Mouse (Mus musculus) thymus, postnatal 10 days (tissue): ENCODE results near the gene Wfikkn2.

Experiments
- DNase-seq, 2 experiments: peaks; one replicate each; pipeline ENCODE4 v3.0.0; 2021; ENCODE audit warnings: low spot score in 2 of 2

Wfikkn2 gene

GRCm38 (mm10) chr11:94225985-94226384 is 19.8 kb downstream of the Wfikkn2 start:
- DNase-seq, result peak in 1 of 2 experiments; percentile 34

DNA sequence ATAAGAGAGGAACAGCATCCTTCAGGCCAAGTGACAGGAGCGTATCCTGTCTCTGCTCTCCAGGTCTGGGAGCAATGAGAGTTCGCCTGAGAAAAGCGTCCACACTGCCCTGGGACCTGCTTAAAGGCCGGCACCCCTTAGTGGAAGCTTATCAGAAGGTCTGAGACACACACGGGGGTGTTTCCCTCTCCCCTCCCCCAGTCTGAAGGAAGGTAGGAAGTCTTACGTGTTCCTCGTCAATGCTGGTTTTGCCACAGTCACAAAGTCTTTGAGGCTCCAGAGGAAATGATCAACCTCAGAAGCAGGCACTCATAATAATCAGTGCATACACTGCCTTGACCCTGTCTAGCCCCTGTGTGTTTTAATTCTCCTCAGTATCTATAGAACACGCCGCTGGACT is 22.3 kb downstream of the Wfikkn2 start:
- no peak for DNase-seq

DNA sequence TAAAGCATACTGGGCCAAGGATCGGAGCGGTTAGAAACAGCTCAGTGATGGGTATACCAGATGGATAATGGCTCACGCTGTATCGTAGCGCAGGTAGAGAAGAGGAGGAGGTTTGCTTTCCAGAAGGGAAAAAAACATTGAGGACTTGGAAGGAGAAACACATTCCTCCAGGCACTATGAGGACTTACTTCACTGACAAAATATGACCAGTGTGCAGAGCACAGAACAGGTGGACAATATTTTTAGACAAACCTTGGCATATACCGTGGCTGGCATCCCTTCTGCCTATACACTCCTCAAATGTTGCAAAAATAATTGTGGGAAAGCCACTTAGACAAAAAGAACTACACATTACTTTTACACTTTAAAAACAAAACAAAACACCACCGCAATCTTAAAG is 24.5 kb downstream of the Wfikkn2 start:
- DNase-seq, result no peak

DNA sequence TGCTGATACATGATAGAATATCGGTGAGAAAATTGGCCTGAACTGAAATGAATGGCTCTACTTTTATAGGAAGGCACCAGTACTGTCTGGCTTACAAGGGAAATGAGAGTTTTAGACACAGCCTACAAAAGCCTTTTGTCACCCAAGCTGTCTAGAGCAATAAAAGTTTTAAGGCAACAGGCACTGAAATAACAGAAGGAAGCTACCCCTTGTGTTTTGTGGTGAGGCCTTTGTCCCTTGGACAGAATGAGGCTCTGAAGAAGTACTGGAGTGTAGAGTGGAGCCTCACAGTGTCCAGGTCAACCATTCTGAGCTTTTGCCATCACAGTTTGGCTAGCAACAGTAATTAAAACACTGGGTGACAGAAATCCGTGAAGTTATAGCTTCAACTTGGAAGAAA is 29.6 kb downstream of the Wfikkn2 start:
- no peak for DNase-seq

- no peak for DNase-seq
Measured at GRCm38 (mm10) chr11:94215581-94215980, 30.2 kb downstream of the Wfikkn2 start.

GRCm38 (mm10) chr11:94213735-94214594 is 31.8 kb downstream of the Wfikkn2 start:
- DNase-seq, result no peak

GRCm38 (mm10) chr11:94212997-94213396 is 32.8 kb downstream of the Wfikkn2 start:
- DNase-seq, result no peak

GRCm38 (mm10) chr11:94212489-94212836 is 33.3 kb downstream of the Wfikkn2 start:
- DNase-seq, result no peak

DNA sequence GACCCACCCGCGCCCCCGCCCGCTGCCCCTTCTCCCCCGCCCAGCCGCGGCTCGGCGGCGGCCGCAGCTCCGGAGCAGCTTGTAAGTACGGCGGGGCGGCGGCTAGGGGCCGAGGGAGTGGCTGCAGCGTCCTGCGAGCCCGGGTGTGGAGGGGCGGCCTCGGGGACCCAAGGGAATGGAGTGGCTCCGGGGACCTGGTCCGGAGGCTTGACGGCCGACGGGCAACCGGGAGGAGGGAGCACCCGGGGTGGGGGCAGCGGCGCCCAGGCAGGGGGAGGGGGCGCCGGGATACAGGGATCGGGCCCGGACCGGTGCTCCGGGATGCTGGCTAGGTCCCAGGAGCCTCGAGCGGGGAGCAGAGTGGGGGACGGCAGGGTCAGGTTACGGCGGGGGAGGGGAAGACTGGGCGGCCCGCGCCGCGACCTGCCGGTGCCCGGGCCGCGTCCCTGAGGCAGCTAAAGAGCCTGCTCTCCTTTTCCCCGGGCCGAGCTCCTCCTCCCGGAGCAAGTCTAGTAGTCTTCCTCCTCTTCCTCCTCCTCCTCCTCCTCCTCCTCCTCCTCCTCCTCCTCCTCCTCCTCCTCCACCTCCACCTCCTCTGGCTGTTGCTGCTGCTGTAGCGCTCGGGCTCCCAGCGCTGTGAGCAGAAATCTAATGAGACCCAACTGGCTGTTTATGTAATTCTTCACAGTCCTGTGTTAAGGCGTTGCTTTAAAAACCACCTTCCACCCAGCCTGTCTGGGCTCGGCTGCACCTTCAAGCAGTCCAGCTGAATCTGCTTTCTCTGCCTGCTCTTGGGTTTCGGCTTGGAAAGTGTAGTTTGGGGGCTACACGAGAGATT is 33.9 kb downstream of the Wfikkn2 start:
- DNase-seq, result peak; percentile 56 to 68

- DNase-seq, result peak; percentile 97 to 99
Measured at GRCm38 (mm10) chr11:94211124-94211603, 34.6 kb downstream of the Wfikkn2 start, which contains the start of gene Tob1. TSS of gene Tob1 (plus strand) at chr11:94211454.

GRCm38 (mm10) chr11:94210191-94211086 is 35.4 kb downstream of the Wfikkn2 start:
- peak; percentile 74 to 86 for DNase-seq

DNA sequence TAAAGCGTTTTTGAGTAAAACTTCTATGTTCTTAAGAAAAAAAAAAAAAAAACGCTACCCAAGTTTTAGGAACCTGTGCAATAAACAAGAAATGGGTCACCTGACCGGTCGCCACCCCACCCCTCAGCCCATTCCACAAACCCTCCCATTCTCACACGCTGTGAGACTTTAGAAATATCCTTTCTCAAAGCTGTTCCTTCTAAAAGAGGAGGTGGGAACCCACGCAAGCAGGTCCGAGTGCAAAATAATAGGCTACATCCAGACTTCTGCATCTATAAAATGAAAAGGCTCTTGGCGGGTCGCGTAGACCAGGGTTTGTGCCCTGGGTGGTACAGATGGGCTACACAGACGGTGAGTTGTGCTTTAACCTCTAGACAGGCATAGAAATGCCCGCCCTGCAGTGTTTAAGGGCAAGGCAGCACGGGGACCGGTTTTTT is 36.1 kb downstream of the Wfikkn2 start:
- DNase-seq, result no peak

DNA sequence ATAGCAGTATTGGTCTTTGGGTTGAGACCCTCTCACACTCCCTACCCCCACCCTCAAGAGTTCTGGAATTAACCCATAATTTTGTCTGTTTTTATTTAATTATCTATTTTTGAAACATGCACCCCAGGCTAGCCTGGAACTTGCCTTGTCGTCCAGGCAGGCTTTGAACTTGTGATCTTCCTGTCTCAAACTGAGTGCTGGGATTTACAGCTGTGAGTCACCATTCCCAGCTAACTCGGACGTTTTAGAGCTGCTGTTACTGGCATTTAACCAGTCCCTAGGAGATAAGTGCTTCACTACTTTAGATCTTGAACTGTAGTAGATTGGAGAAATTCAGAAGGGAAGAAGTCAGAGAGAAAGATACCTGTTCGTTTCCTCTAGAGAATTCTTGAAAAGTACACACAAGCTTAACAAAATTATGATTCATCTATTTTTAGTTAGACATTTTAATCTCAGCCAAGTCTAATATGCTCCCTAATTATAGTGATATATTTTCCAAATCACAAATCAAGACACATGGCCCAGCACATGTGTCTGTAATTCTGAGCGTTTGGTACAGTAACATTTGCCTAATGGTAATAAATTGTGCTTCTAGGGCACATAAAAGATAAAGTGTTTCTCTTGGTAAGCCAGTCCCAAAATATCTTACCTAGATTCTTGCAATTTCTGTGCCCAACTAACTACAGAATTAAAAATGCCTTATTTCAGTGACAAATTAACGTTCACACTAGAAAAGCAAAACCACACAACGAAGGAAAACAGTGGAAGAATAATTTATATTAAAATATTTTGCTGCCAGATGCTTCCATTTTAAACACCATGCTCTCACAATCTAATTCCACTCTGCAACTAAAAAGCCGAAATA is 36.8 kb downstream of the Wfikkn2 start:
- no peak for DNase-seq

GRCm38 (mm10) chr11:94206398-94207114 is 39.2 kb downstream of the Wfikkn2 start:
- DNase-seq, result no peak

DNA sequence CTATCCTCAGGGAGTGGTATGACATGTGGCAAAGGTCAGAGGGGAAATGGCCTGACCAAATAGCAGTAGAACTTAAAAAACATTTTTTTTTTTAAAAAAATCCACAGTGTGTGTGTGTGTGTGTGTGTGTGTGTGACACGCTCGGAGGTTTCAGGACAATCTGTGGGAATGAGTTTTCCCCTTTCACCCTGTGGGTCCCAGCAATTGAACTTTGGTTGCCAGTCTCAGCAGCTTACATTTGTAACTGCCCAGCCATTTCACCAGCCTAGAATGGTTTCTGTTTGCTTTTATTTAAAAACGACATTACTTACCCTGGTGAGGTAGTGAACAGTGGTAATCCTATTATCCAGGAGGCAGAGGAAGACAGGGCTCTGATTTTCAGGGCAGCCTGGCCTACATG is 42.7 kb downstream of the Wfikkn2 start:
- no peak for DNase-seq

DNA sequence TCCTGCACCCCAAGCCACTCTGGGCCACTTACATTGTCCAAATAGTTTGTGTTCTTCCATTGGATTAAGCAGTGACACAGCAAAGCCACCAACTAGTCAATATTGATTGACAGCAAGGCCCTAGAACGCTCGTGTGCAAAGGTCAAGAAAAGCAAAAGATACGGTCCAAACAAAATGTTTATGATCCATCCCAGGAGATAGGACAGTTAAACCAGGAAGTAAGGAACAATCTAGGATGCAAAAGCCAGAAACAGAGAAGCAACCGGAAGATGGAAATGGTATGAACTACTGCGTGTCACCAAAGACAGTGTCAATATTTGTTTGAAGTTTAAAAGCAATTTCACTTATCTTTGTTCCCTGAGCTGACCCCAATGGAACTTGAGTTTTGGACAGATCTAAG is 43.7 kb downstream of the Wfikkn2 start:
- no peak for DNase-seq

- DNase-seq, result no peak
Measured at GRCm38 (mm10) chr11:94200422-94200821, 45.4 kb downstream of the Wfikkn2 start.

DNA sequence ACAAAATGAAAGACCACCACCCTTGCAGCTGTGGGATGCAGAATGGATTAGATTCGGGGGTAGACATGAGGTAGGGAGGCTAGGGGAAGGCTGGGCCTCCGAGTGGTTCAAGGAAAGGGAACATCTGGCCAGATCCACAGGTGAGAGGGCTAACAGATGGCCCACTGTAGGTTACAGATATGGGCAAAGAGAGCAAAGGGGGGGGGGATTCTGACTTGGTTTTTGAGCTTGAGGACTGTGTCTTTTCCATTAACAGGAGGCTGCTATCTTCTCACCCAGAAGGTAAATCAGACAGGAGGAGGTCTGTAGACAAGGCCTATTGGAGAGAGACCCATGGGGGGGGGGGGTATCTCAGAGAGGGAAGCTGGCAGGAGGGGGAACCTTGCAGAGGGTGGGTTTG is 46.0 kb downstream of the Wfikkn2 start:
- no peak for DNase-seq

DNA sequence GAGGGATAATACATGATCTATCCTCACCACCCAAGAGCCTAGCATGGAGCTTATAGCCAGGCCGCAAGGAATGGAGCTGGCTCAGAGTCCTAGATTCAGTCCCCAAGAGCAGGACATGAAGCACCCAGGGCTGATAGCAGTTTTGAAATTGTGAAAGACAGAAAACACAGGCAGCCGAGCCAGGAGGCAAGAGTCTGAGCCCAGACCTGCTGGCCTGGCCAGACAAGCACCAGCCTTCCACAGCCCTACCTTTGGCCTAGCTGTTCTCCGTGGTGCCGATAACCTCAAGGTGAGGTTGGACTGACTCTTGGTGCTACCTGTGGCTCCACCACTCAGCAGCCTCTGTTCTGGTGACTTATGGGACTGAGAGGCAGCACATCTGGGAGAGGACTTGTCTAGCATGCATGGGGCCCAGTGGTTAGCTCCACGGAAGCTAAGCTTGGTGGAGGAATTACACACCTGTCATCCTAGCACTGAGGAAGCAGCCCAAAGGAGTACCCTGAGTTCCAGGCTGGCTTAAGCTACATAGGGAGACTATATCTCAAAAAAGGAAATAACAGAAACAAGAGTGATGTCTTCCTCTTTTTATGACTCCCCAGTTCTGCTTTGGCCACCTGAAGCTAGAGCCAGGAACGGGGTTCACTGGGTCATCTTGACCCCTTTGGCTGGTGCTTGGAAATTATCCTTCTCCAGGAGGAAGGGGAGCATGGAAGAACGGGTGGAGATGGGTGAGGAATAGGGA is 47.2 kb downstream of the Wfikkn2 start:
- no peak for DNase-seq
